Mouse (Mus musculus): ENCODE measurements around the gene Psmb9. TPM values are rescaled to one million over a fixed set of nuclear protein-coding genes. Genes with fewer than 3 reads are reported as not detected.

Psmb9 gene
- polyA plus RNA-seq, 1 experiment from 2014 or later = 4.4 TPM

DNA sequence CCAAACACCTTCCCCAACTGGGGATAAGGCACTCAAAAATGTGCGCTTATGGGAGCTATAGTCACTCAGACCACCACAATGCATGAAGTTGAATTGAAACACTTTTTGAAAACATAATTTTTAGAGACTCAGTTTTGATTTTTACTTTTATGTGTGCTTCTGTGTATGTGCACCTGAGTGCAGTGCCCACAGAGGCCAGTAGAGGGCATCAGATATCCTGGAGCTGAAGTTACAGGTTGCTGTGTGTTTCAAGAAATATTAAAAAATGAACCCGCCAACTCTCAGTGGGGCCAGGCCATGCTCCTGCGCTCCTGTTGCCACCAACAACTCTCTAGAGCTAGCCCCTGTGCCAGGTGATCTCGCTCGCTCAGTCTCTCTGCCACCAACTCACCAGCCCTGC is 15.0 kb downstream of the Psmb9 start:
- H3K4me3 ChIP-seq (ENCODE audit: low read depth, low read length) = no peak overlapping the region

DNA sequence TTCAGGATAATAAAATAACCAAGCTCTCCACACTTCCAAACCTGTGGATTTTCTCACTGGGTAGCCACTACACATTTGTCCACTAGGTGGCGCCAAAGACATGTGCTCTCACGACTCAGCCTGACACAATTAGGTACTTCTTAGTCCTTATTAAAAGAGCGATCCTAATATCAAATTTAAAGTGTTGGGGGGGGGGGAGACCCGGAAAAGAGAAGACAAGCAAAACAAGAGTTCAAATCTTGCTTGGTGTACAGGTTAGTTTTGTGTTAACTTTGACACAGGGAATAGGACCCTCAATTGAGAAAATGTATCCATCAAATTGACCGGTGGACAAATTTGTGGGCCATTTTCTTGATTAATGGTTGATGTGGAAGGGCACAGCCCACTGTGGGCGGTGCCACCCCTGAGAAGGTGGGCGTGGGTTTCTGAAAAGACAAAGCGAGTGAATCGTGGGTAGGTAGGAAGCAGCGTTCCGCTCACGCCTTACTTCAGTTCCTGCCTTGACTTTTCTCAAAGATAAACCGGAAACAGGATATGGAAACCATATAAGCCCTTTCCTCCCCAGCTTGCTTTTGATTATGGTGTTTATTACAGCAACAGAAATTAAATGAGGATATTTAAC is 16.6 kb downstream of the Psmb9 start:
- WGBS = 40% methylated on average over 13 of the region's 13 CpGs
- no peak overlapping the region for H3K9ac ChIP-seq (replicated peaks; ENCODE audit: low read depth, low read length)
- no peak for ATAC-seq (ENCODE audit: insufficient number of reproducible peaks, insufficient read depth, low FRiP score, low read depth)
- no peaks in the 10 kb centered on the region for H3K4me1 ChIP-seq (ENCODE audit: control insufficient read depth, insufficient read depth, low read length)
- H3K4me2 ChIP-seq (replicated peaks; ENCODE audit: low read depth, low read length) = no peak overlapping the region
- no peaks in the 10 kb centered on the region; the same call in 1 of the 2 replicates for H3K9me3 ChIP-seq (ENCODE audit: control insufficient read depth, low read depth, low read length)
- no peak overlapping the region for H3K27ac ChIP-seq (ENCODE audit: low read length)
- no peaks in the 10 kb centered on the region for H3K36me3 ChIP-seq (ENCODE audit: control insufficient read depth, insufficient read depth, low read length)
- H3K27me3 ChIP-seq (ENCODE audit: control insufficient read depth, insufficient read depth, low read length) = no peaks in the 10 kb centered on the region
- no peak overlapping the region for H3K4me3 ChIP-seq (ENCODE audit: low read depth, low read length)

More for the DNA sequence above, 15.0 kb downstream of the Psmb9 start:
- no peak for ATAC-seq (ENCODE audit: insufficient number of reproducible peaks, insufficient read depth, low FRiP score, low read depth)
- H3K9ac ChIP-seq (replicated peaks; ENCODE audit: low read depth, low read length) = no peak overlapping the region
- H3K27ac ChIP-seq (ENCODE audit: low read length) = no peak overlapping the region
- no peak overlapping the region for H3K4me2 ChIP-seq (replicated peaks; ENCODE audit: low read depth, low read length)
- H3K36me3 ChIP-seq (ENCODE audit: control insufficient read depth, insufficient read depth, low read length) = no peaks in the 10 kb centered on the region
- WGBS = 93% methylated on average over 5 of the region's 5 CpGs
- no peaks in the 10 kb centered on the region for H3K4me1 ChIP-seq (ENCODE audit: control insufficient read depth, insufficient read depth, low read length)
- no peaks in the 10 kb centered on the region; the same call in 1 of the 2 replicates for H3K9me3 ChIP-seq (ENCODE audit: control insufficient read depth, low read depth, low read length)
- no peaks in the 10 kb centered on the region for H3K27me3 ChIP-seq (ENCODE audit: control insufficient read depth, insufficient read depth, low read length)

DNA sequence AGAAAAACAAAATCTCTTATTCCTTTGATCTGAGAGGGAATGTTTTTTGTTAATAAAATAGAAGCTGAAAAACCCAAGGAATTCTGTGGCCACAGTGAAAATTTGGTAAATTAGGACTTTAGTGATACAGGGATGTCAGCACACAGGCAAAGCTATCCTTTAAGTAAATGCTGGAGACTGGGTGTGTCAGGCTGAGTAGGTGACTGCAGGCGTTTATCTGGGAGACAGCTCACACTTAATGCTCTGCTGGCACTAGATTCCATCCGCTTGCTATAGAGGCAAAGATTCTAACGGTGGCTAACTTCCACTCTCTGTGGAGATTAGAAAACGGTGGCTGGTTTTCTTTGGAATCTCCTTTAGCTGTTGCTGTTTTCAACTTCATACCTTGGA is 17.1 kb downstream of the Psmb9 start:
- Histone ChIP-seq H3K9me3 (ENCODE audit: control insufficient read depth, low read depth, low read length) (no peaks in the 10 kb centered on the region; the same call in 1 of the 2 replicates), H3K4me1 (ENCODE audit: control insufficient read depth, insufficient read depth, low read length) (no peaks in the 10 kb centered on the region), H3K27ac (ENCODE audit: low read length) (no peak overlapping the region), H3K27me3 (ENCODE audit: control insufficient read depth, insufficient read depth, low read length) (no peaks in the 10 kb centered on the region), H3K36me3 (ENCODE audit: control insufficient read depth, insufficient read depth, low read length) (no peaks in the 10 kb centered on the region), H3K4me3 (ENCODE audit: low read depth, low read length) (no peak overlapping the region), H3K4me2 (replicated peaks; ENCODE audit: low read depth, low read length) (no peak overlapping the region), H3K9ac (replicated peaks; ENCODE audit: low read depth, low read length) (no peak overlapping the region)
- WGBS = 24% methylated on average over 4 of the region's 4 CpGs
- no peak for ATAC-seq (ENCODE audit: insufficient number of reproducible peaks, insufficient read depth, low FRiP score, low read depth)

DNA sequence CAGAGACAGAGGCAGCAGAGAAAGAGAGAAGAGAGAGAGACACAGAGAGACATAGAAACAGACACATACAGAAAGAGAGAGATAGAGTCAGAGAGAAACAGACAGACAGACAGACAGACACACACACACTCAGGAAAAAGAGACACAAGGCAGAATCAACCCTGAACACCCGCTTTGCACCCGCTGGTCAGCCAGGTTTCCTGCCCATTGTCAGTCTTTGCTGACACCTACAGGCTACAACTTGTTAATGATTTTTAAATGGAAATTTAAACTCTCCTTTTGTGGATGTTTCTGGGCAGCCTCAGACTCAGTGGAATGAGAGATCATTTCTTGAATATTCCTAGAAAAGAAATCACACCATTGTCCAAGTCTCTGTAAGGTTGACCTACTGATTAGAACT is 18.3 kb downstream of the Psmb9 start:
- WGBS = 2% methylated on average over 2 of the region's 2 CpGs
- no peak overlapping the region for H3K9ac ChIP-seq (replicated peaks; ENCODE audit: low read depth, low read length)

DNA sequence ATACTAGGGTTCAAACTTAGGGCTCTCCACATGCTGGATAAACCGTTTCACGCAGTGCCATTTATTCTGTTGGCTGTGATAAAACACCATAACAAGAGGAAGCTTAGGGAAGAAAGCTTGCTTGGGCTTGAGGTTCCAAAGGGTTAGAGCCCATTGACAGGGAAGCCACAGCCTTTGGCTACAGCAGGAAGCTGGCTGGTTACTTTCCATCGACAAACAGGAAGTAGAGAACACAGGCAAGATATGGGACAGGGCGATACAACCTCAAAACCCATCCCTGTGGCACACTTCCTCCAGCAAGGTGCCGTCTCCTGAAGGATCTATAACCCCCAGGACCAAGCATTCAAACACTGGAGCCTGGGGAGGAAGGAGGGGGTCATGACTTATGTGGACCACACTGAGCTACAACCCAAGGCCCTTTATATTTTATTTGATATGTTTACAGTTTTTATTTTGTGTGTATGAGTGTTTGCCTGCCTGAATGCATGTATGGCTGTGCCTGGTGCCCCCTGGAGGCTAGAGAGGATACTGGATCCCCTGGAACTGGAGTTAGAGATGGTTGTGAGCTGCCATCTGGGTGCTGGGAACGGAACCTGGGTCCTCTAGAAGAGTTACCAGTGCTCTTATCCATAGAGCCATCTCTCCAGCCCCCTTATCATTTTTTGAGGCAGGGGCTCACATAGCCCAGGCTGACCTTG is 22.4 kb downstream of the Psmb9 start:
- Histone ChIP-seq H3K9me3 (ENCODE audit: control insufficient read depth, low read depth, low read length) (no peaks in the 10 kb centered on the region), H3K36me3 (ENCODE audit: control insufficient read depth, insufficient read depth, low read length) (no peaks in the 10 kb centered on the region), H3K9ac (replicated peaks; ENCODE audit: low read depth, low read length) (no peak overlapping the region), H3K4me1 (ENCODE audit: control insufficient read depth, insufficient read depth, low read length) (no peaks in the 10 kb centered on the region), H3K4me2 (replicated peaks; ENCODE audit: low read depth, low read length) (no peak overlapping the region), H3K27me3 (ENCODE audit: control insufficient read depth, insufficient read depth, low read length) (no peaks in the 10 kb centered on the region), H3K27ac (ENCODE audit: low read length) (no peak overlapping the region), H3K4me3 (ENCODE audit: low read depth, low read length) (no peak overlapping the region)
- no peak for ATAC-seq (ENCODE audit: insufficient number of reproducible peaks, insufficient read depth, low FRiP score, low read depth)
- WGBS = 80% methylated on average over 6 of the region's 6 CpGs

More for the DNA sequence above, 18.3 kb downstream of the Psmb9 start:
- no peaks in the 10 kb centered on the region for H3K27me3 ChIP-seq (ENCODE audit: control insufficient read depth, insufficient read depth, low read length)
- no peaks in the 10 kb centered on the region; the same call in 1 of the 2 replicates for H3K9me3 ChIP-seq (ENCODE audit: control insufficient read depth, low read depth, low read length)
- no peaks in the 10 kb centered on the region for H3K36me3 ChIP-seq (ENCODE audit: control insufficient read depth, insufficient read depth, low read length)
- H3K4me3 ChIP-seq (ENCODE audit: low read depth, low read length) = no peak overlapping the region
- H3K4me2 ChIP-seq (replicated peaks; ENCODE audit: low read depth, low read length) = no peak overlapping the region
- no peak for ATAC-seq (ENCODE audit: insufficient number of reproducible peaks, insufficient read depth, low FRiP score, low read depth)
- H3K27ac ChIP-seq (ENCODE audit: low read length) = no peak overlapping the region
- no peaks in the 10 kb centered on the region for H3K4me1 ChIP-seq (ENCODE audit: control insufficient read depth, insufficient read depth, low read length)

DNA sequence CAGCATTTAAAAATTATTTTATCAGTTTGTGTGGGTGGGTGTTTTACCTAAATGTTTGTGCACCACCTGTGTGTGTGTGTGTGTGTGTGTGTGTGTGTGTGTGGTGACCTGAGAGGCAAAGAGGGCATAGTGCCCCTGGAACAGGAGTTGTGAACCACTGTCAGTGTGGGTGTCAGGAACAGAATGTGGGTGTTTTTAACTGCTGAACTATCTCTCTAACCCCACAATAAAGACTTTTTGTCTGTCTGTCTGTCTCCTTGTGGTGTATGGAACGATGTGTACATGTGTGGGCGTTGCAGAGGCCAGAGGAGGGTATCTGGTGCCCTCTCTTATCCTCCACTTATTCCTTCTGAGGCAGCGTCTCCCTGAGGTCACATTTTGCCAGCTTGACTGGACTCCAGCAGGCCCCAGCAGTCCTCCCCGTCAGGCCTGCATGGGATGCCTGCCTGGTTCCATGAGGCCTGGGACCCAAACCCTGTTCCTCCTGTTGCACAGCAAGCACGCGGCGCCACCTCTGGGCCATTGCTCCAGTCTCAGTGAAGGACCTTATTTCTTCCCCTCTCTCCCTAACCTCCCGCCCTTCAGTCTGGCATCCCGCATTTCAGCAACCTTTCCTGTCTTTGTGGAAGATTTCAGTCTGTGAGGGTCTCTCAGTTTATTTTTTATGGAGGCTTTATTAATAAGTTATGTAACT is 23.2 kb downstream of the Psmb9 start:
- ATAC-seq (ENCODE audit: insufficient number of reproducible peaks, insufficient read depth, low FRiP score, low read depth) = no peak
- no peaks in the 10 kb centered on the region for H3K27me3 ChIP-seq (ENCODE audit: control insufficient read depth, insufficient read depth, low read length)
- no peaks in the 10 kb centered on the region for H3K36me3 ChIP-seq (ENCODE audit: control insufficient read depth, insufficient read depth, low read length)

DNA sequence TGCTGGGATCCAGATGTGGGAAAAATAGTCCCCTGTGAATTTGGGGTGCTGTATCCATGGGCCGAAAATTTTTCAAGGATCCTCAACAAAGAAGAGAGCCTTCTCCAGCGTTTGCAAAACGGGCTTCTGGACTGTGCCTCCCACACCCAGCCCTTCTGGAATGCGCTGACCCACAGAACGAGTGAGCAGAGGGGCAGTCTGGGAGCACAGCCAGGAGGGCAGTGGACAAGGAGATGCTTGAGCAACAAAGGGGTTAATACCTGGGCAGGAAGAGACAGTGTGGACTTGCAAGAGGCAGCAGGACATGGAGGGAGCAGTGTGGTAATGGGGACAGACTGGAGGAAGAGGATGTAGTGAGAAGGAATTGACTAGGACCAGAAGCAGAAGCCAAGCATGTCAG is 32.0 kb downstream of the Psmb9 start:
- Histone ChIP-seq H3K4me1 (ENCODE audit: control insufficient read depth, insufficient read depth, low read length) (no peaks in the 10 kb centered on the region), H3K9ac (replicated peaks; ENCODE audit: low read depth, low read length) (no peak overlapping the region), H3K36me3 (ENCODE audit: control insufficient read depth, insufficient read depth, low read length) (no peaks in the 10 kb centered on the region), H3K9me3 (ENCODE audit: control insufficient read depth, low read depth, low read length) (no peaks in the 10 kb centered on the region), H3K27ac (ENCODE audit: low read length) (no peak overlapping the region), H3K4me3 (ENCODE audit: low read depth, low read length) (no peak overlapping the region), H3K27me3 (ENCODE audit: control insufficient read depth, insufficient read depth, low read length) (no peaks in the 10 kb centered on the region), H3K4me2 (replicated peaks; ENCODE audit: low read depth, low read length) (no peak overlapping the region)
- 51% methylated on average over 5 of the region's 5 CpGs for WGBS
- ATAC-seq (ENCODE audit: insufficient number of reproducible peaks, insufficient read depth, low FRiP score, low read depth) = no peak

More for the DNA sequence above, 23.2 kb downstream of the Psmb9 start:
- Histone ChIP-seq H3K27ac (ENCODE audit: low read length) (no peak overlapping the region), H3K4me3 (ENCODE audit: low read depth, low read length) (no peak overlapping the region), H3K4me1 (ENCODE audit: control insufficient read depth, insufficient read depth, low read length) (no peaks in the 10 kb centered on the region), H3K9me3 (ENCODE audit: control insufficient read depth, low read depth, low read length) (no peaks in the 10 kb centered on the region), H3K9ac (replicated peaks; ENCODE audit: low read depth, low read length) (no peak overlapping the region), H3K4me2 (replicated peaks; ENCODE audit: low read depth, low read length) (no peak overlapping the region)
- WGBS = 39% methylated on average over 9 of the region's 9 CpGs

DNA sequence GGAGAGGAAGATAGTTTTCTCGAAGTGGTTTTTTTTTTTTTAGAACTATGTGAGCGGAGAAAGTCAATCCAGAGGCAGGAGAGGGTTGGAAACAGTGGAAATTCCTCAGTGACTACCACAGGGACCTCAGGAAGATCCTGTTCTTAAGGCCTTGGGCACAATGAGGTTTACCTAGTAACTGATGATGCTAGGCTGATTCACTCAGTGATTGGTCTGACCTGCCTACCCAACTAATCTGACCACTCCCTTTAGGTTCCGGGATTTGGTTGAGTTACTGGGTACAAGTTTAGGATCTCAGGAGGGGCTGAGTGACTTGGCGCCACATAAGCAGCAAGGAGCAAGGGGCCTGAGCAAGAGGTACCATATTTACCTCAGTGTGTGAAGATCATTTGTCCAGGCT is 34.6 kb downstream of the Psmb9 start, which contains the start of gene H2-DMb1:
Gene H2-DMb1 (plus strand): TSS at position 150 of the 400 bp plus-strand sequence.
- Histone ChIP-seq H3K27ac (ENCODE audit: low read length) (no peak within 1 kb of the TSS), H3K4me2 (replicated peaks; ENCODE audit: low read depth, low read length) (no peak within 1 kb of the TSS), H3K36me3 (ENCODE audit: control insufficient read depth, insufficient read depth, low read length) (no peaks in the 10 kb centered on the region), H3K9ac (replicated peaks; ENCODE audit: low read depth, low read length) (no peak within 1 kb of the TSS), H3K27me3 (ENCODE audit: control insufficient read depth, insufficient read depth, low read length) (no peaks in the 10 kb centered on the region), H3K4me3 (ENCODE audit: low read depth, low read length) (no peak within 1 kb of the TSS), H3K4me1 (ENCODE audit: control insufficient read depth, insufficient read depth, low read length) (no peaks in the 10 kb centered on the region), H3K9me3 (ENCODE audit: control insufficient read depth, low read depth, low read length) (no peaks in the 10 kb centered on the region)
- 56% methylated on average over 4 of the region's 4 CpGs for WGBS
- peak; percentile 65; the same call in 1 of the 2 replicates for ATAC-seq (ENCODE audit: insufficient number of reproducible peaks, insufficient read depth, low FRiP score, low read depth)

All from stomach, embryonic 14.5 days (tissue).